Mouse (Mus musculus) forebrain, embryonic 10.5 days (tissue): ENCODE data around the gene Dpm3. TPM values are rescaled to one million over a fixed set of nuclear protein-coding genes. Genes with fewer than 3 reads are reported as not detected.

Experiments
- DNase-seq: peaks from one replicate; pipeline ENCODE4 v3.0.0-alpha.2; 2017; ENCODE audit warnings: low spot score; ENCODE audit errors: extremely low spot score
- H3K27ac ChIP-seq: fragments of 300-500 bp; sonication (generic); 2 replicates; pipeline ENCODE4 v1.5.1; 2016; ENCODE audit warnings: mild to moderate bottlenecking
- H3K27me3 ChIP-seq: fragments of 300-500 bp; sonication (generic); 2 replicates; pipeline ENCODE4 v1.6.1; 2016; ENCODE audit warnings: mild to moderate bottlenecking; ENCODE audit not compliant: poor library complexity, severe bottlenecking
- H3K36me3 ChIP-seq: fragments of 300-500 bp; sonication (generic); replicated peaks from 2 replicates; pipeline ENCODE4 v1.6.1; 2016; ENCODE audit warnings: mild to moderate bottlenecking, moderate library complexity
- H3K4me1 ChIP-seq: fragments of 300-500 bp; sonication (generic); 2 replicates; pipeline ENCODE4 v1.6.1; 2016
- H3K4me3 ChIP-seq: fragments of 300-500 bp; sonication (generic); 2 replicates; pipeline ENCODE4 v1.5.1; 2016; ENCODE audit warnings: mild to moderate bottlenecking, moderate library complexity
- H3K9me3 ChIP-seq: fragments of 300-500 bp; sonication (generic); 2 replicates; pipeline ENCODE4 v1.6.1; 2016; ENCODE audit warnings: mild to moderate bottlenecking, moderate library complexity
- WGBS: fragments of 180-500 bp; shearing (Covaris S2); methylation state at CpG from one replicate; pipeline ENCODE4 v1.1.7; 2016; 5-methylcytosine and 5-hydroxymethylcytosine counted together
- polyA plus RNA-seq: library from polyadenylated mRNA; unstranded; fragments of >200 nt; fragmentation: Nextera tagmentation; extraction: Ambion mirVana; gene quantifications from 2 replicates; pipeline ENCODE4 v1.2.1, GENCODE M21; 2016

Gene Dpm3
- polyA plus RNA-seq, 1 experiment from 2014 or later = 76.7 TPM

GRCm38 (mm10) chr3:89225321-89225815 lies 33.8 kb upstream of the Dpm3 start:
- Histone ChIP-seq H3K36me3 (peaks cover 59% of the 10 kb centered on the region), H3K9me3 (no peaks in the 10 kb centered on the region)
- WGBS = 20% methylated on average over 12 of the region's 12 CpGs

GRCm38 (mm10) chr3:89225918-89226317 lies 33.2 kb upstream of the Dpm3 start:
- H3K4me3 ChIP-seq = peak overlapping the region; percentile 91
- DNase-seq = peak; percentile 92
- 5% methylated on average over 4 of the region's 4 CpGs for whole genome bisulfite sequencing
- peaks cover 34% of the 10 kb centered on the region for H3K27me3 ChIP-seq
- H3K4me1 ChIP-seq = peaks cover 92% of the 10 kb centered on the region
- H3K36me3 ChIP-seq = peaks cover 61% of the 10 kb centered on the region
- H3K27ac ChIP-seq = peak overlapping the region; percentile 99
- no peaks in the 10 kb centered on the region for H3K9me3 ChIP-seq

More at GRCm38 (mm10) chr3:89225321-89225815, 33.8 kb upstream of the Dpm3 start:
- Histone ChIP-seq H3K4me3 (peak overlapping the region; percentile 91), H3K27me3 (peaks cover 32% of the 10 kb centered on the region), H3K4me1 (peaks cover 95% of the 10 kb centered on the region), H3K27ac (peak overlapping the region; percentile 99)
- peak; percentile 34 for DNase-seq

- Histone ChIP-seq H3K36me3 (peaks cover 57% of the 10 kb centered on the region), H3K9me3 (no peaks in the 10 kb centered on the region), H3K4me1 (peaks cover 88% of the 10 kb centered on the region), H3K4me3 (peak overlapping the region; percentile 91), H3K27me3 (peaks cover 36% of the 10 kb centered on the region), H3K27ac (peak overlapping the region; percentile 99)
- DNase-seq = no peak
- 6% methylated on average over 11 of the region's 11 CpGs for WGBS
These were observed 32.8 kb upstream of the Dpm3 start for GRCm38 (mm10) chr3:89226361-89226760.

GRCm38 (mm10) chr3:89226900-89227299 lies 32.3 kb upstream of the Dpm3 start, which contains the start of gene Mtx1:
Gene Mtx1 (minus strand): TSS chr3:89227088.
- peak within 1 kb of the TSS; percentile 99 for H3K27ac ChIP-seq

GRCm38 (mm10) chr3:89227307-89228179 lies 31.6 kb upstream of the Dpm3 start:
- WGBS = 1% methylated on average over 41 of the region's 41 CpGs
- Histone ChIP-seq H3K4me3 (peak overlapping the region; percentile 91), H3K4me1 (peaks cover 85% of the 10 kb centered on the region), H3K9me3 (no peaks in the 10 kb centered on the region), H3K27ac (peak overlapping the region; percentile 99), H3K36me3 (peaks cover 48% of the 10 kb centered on the region), H3K27me3 (peaks cover 43% of the 10 kb centered on the region)
- DNase-seq = peak; percentile 98

More at GRCm38 (mm10) chr3:89226900-89227299, 32.3 kb upstream of the Dpm3 start, which contains the start of gene Mtx1:
- H3K27me3 ChIP-seq = peaks cover 41% of the 10 kb centered on the region
- no peaks in the 10 kb centered on the region for H3K9me3 ChIP-seq
- H3K4me3 ChIP-seq = peak within 1 kb of the TSS; percentile 91
- DNase-seq = no peak
- peaks cover 52% of the 10 kb centered on the region for H3K36me3 ChIP-seq
- H3K4me1 ChIP-seq = peaks cover 87% of the 10 kb centered on the region
- under 1% methylated on average over 21 of the region's 21 CpGs for WGBS

GRCm38 (mm10) chr3:89228180-89228549 lies 31.0 kb upstream of the Dpm3 start:
- Histone ChIP-seq H3K27me3 (peaks cover 43% of the 10 kb centered on the region), H3K4me3 (peak overlapping the region; percentile 91), H3K36me3 (peaks cover 44% of the 10 kb centered on the region), H3K27ac (peak overlapping the region; percentile 99), H3K9me3 (no peaks in the 10 kb centered on the region), H3K4me1 (peaks cover 84% of the 10 kb centered on the region)
- 1% methylated on average over 20 of the region's 20 CpGs for WGBS
- peak; percentile 90 for DNase-seq

- peaks cover 78% of the 10 kb centered on the region for H3K4me1 ChIP-seq
- H3K27me3 ChIP-seq = peaks cover 43% of the 10 kb centered on the region
- peak within 1 kb of the TSS; percentile 91 for H3K4me3 ChIP-seq
- H3K9me3 ChIP-seq = no peaks in the 10 kb centered on the region
- DNase-seq = no peak
- peak within 1 kb of the TSS; percentile 99 for H3K27ac ChIP-seq
- 24% methylated on average over 10 of the region's 10 CpGs for WGBS
- H3K36me3 ChIP-seq = peaks cover 43% of the 10 kb centered on the region
These were observed 30.3 kb upstream of the Dpm3 start, which contains the start of gene Muc1 for GRCm38 (mm10) chr3:89228836-89229235. Gene Muc1 (plus strand): TSS chr3:89229057.

- WGBS = 56% methylated on average over 4 of the region's 4 CpGs
- peaks cover 43% of the 10 kb centered on the region for H3K36me3 ChIP-seq
- 0 out of 2 replicates have a peak overlapping the region, but pooled peaks have one; percentile 91 for H3K4me3 ChIP-seq
- H3K27me3 ChIP-seq = peaks cover 43% of the 10 kb centered on the region
- DNase-seq = no peak
- no peaks in the 10 kb centered on the region for H3K9me3 ChIP-seq
- H3K27ac ChIP-seq = peak overlapping the region; percentile 99; the same call in 1 of the 2 replicates
- peaks cover 73% of the 10 kb centered on the region for H3K4me1 ChIP-seq
These were observed 29.9 kb upstream of the Dpm3 start for GRCm38 (mm10) chr3:89229276-89229675.

GRCm38 (mm10) chr3:89230561-89230960 lies 28.6 kb upstream of the Dpm3 start:
- Histone ChIP-seq H3K9me3 (no peaks in the 10 kb centered on the region), H3K4me1 (peaks cover 60% of the 10 kb centered on the region), H3K27ac (peak overlapping the region; percentile 46; the same call in 1 of the 2 replicates), H3K27me3 (peaks cover 44% of the 10 kb centered on the region), H3K36me3 (peaks cover 39% of the 10 kb centered on the region), H3K4me3 (no peak overlapping the region)
- no peak for DNase-seq
- 92% methylated on average over 2 of the region's 2 CpGs for WGBS

- Histone ChIP-seq H3K27me3 (peaks cover 36% of the 10 kb centered on the region), H3K27ac (no peak overlapping the region), H3K4me3 (no peak overlapping the region), H3K36me3 (peaks cover 42% of the 10 kb centered on the region), H3K9me3 (no peaks in the 10 kb centered on the region), H3K4me1 (peaks cover 53% of the 10 kb centered on the region)
- WGBS = 76% methylated on average over 7 of the region's 7 CpGs
- no peak for DNase-seq
These were observed 27.8 kb upstream of the Dpm3 start for GRCm38 (mm10) chr3:89231345-89231744.

GRCm38 (mm10) chr3:89231772-89232275 lies 27.3 kb upstream of the Dpm3 start:
- Histone ChIP-seq H3K4me3 (no peak overlapping the region), H3K27me3 (peaks cover 34% of the 10 kb centered on the region), H3K36me3 (peaks cover 47% of the 10 kb centered on the region), H3K27ac (no peak overlapping the region), H3K4me1 (peaks cover 48% of the 10 kb centered on the region), H3K9me3 (no peaks in the 10 kb centered on the region)
- WGBS = 76% methylated on average over 16 of the region's 16 CpGs
- no peak for DNase-seq

- Histone ChIP-seq H3K9me3 (no peaks in the 10 kb centered on the region), H3K36me3 (peaks cover 55% of the 10 kb centered on the region), H3K4me3 (no peak overlapping the region), H3K27me3 (peaks cover 34% of the 10 kb centered on the region), H3K27ac (no peak overlapping the region), H3K4me1 (peaks cover 40% of the 10 kb centered on the region)
- WGBS = 65% methylated on average over 6 of the region's 6 CpGs
- DNase-seq = no peak
These were observed 26.5 kb upstream of the Dpm3 start for GRCm38 (mm10) chr3:89232614-89233013.
